Comparison of ENCODE assay signal across 24 mouse cellular contexts in genomic region chr5:21847438-21847837, GRCm38 (mm10). TPM values are rescaled to one million over a fixed set of nuclear protein-coding genes. Genes with fewer than 3 reads are reported as not detected.
A peak's percentile ranks its signal among the peaks of the same experiment; 100 is the strongest.
DNase-seq lines count a peak whose midpoint lies in the region; ATAC-seq and TF ChIP-seq lines count a peak whose summit lies in the region.
"Had no signal": no experiment of that assay in that cellular context is flagged by ENCODE, and none has a peak within 500 bp of the region (broad histone marks: within the 10 kb centered on the region; RNA-seq: fewer than 3 reads in every experiment).

No protein-coding gene starts in this region.

- no peak for TF ChIP-seq CTCF in MEL (IDR thresholded peaks at IDR 0.05 in 2 of 3, conservative IDR thresholded peaks at IDR 0.05 in 1 of 3; ENCODE audit: control insufficient read depth in 1 of 3, insufficient read depth in 1 of 3, low read depth in 2 of 3, low read length in 3 of 3, poor library complexity in 1 of 3, severe bottlenecking in 1 of 3)

- intact Hi-C loops in heart, postnatal 25 days (cut with DNase I): no loop called here

- DNase-seq in heart, embryonic 10.5 days (ENCODE audit: low spot score): peak; percentile 35
- no peak for DNase-seq in heart, postnatal 25 days (ENCODE audit: low spot score)
- peak; percentile 20 for DNase-seq in MEL (ENCODE audit: low read depth, low spot score)
- peak; percentile 48 for DNase-seq in yolk sac, embryonic 10.5 days (ENCODE audit: low spot score)
- no peak for DNase-seq in adrenal gland, adult 8-10 months
- DNase-seq in thymus, postnatal 14 days: no peak
- no peak for DNase-seq in urinary bladder, postnatal 10 days (ENCODE audit: low spot score)
- DNase-seq: adrenal gland, adult 2 months; adrenal gland, postnatal 14 days; adrenal gland, postnatal 36 days; cerebellum, adult 11-12 months; cerebellum, adult 2 months; cerebellum, adult 9-10 months; cerebellum, postnatal 10 days; cerebellum, postnatal 25 days; forebrain, postnatal 0 days had no signal

- no peaks in the 10 kb centered on the region for H3K4me1 ChIP-seq in heart, embryonic 10.5 days
- 0 out of 4 replicates have a peak, but pooled peaks cover 0 to 7% of the 10 kb centered on the region in 2 experiments for H3K4me1 ChIP-seq in MEL (ENCODE audit: control insufficient read depth in 1 of 2, insufficient read depth in 2 of 2, low read length in 2 of 2)
- H3K4me1 ChIP-seq in intestine, embryonic 16.5 days (ENCODE audit: control insufficient read depth, insufficient read depth, low read length): no peaks in the 10 kb centered on the region
- H3K4me1 ChIP-seq: embryonic facial prominence, embryonic 10.5 days; embryonic facial prominence, embryonic 12.5 days; forebrain, embryonic 13.5 days; forebrain, embryonic 15.5 days had no signal

- 75% methylated on average over 6 of the region's 6 CpGs for WGBS in heart, embryonic 10.5 days
- WGBS in intestine, embryonic 16.5 days: 49% methylated on average over 6 of the region's 6 CpGs

- no peak for TF ChIP-seq POLR2A in MEL (IDR thresholded peaks at IDR 0.05; ENCODE audit: control insufficient read depth in 1 of 2, insufficient read depth in 1 of 2, low read depth in 1 of 2, low read length in 2 of 2, poor library complexity in 1 of 2)

- H3K4me3 ChIP-seq in heart, embryonic 10.5 days: no peak overlapping the region
- peak overlapping the region; percentile 43 to 61 for H3K4me3 ChIP-seq in MEL (ENCODE audit: control insufficient read depth in 1 of 2, insufficient read depth in 1 of 2, low read depth in 2 of 2, low read length in 2 of 2)
- no peak overlapping the region for H3K4me3 ChIP-seq in intestine, embryonic 16.5 days (ENCODE audit: low read length)
- H3K4me3 ChIP-seq: embryonic facial prominence, embryonic 10.5 days; embryonic facial prominence, embryonic 12.5 days; forebrain, embryonic 13.5 days; forebrain, embryonic 15.5 days had no signal

- no peak for TF ChIP-seq RAD21 in MEL (IDR thresholded peaks at IDR 0.05; ENCODE audit: low read depth, low read length)

- ATAC-seq in intestine, embryonic 16.5 days: peak; percentile 71
- ATAC-seq: forebrain, embryonic 13.5 days; forebrain, embryonic 15.5 days; forebrain, postnatal 0 days had no signal

- H3K36me3 ChIP-seq in heart, embryonic 10.5 days: no peaks in the 10 kb centered on the region
- no peaks in the 10 kb centered on the region for H3K36me3 ChIP-seq in MEL (ENCODE audit: control insufficient read depth in 1 of 2, insufficient read depth in 2 of 2, low read length in 2 of 2)
- no peaks in the 10 kb centered on the region for H3K36me3 ChIP-seq in intestine, embryonic 16.5 days (ENCODE audit: control insufficient read depth, insufficient read depth, low read length)
- H3K36me3 ChIP-seq: embryonic facial prominence, embryonic 10.5 days; embryonic facial prominence, embryonic 12.5 days; forebrain, embryonic 15.5 days; G1E had no signal

- H3K9me3 ChIP-seq in heart, embryonic 10.5 days: no peaks in the 10 kb centered on the region
- no peaks in the 10 kb centered on the region for H3K9me3 ChIP-seq in MEL (replicated peaks; ENCODE audit: insufficient read depth, low read length)
- no peaks in the 10 kb centered on the region for H3K9me3 ChIP-seq in intestine, embryonic 16.5 days (ENCODE audit: control insufficient read depth, low read length)
- H3K9me3 ChIP-seq: embryonic facial prominence, embryonic 10.5 days; embryonic facial prominence, embryonic 12.5 days; forebrain, embryonic 13.5 days; forebrain, embryonic 15.5 days; G1E had no signal

- no peak overlapping the region for H3K27ac ChIP-seq in heart, embryonic 10.5 days
- H3K27ac ChIP-seq in MEL (ENCODE audit: control insufficient read depth, low read depth, low read length): no peak overlapping the region
- no peak overlapping the region for H3K27ac ChIP-seq in intestine, embryonic 16.5 days (ENCODE audit: low read length)
- H3K27ac ChIP-seq: embryonic facial prominence, embryonic 10.5 days; embryonic facial prominence, embryonic 12.5 days; forebrain, embryonic 13.5 days; forebrain, embryonic 15.5 days had no signal

- H3K79me2 ChIP-seq in MEL (ENCODE audit: control insufficient read depth, insufficient read depth, low read length, poor library complexity): no peaks in the 10 kb centered on the region

- H3K9ac ChIP-seq in MEL (ENCODE audit: control insufficient read depth, low read depth, low read length, poor library complexity, severe bottlenecking): peak overlapping the region; percentile 0; the same call in 1 of the 2 replicates
- no peak overlapping the region for H3K9ac ChIP-seq in intestine, embryonic 16.5 days (ENCODE audit: low read depth, low read length)
- H3K9ac ChIP-seq: embryonic facial prominence, embryonic 12.5 days; forebrain, embryonic 13.5 days; forebrain, embryonic 15.5 days; forebrain, postnatal 0 days had no signal

- TF ChIP-seq EP300 in MEL (IDR thresholded peaks at IDR 0.05; ENCODE audit: low read depth in 1 of 2, low read length in 2 of 2): no peak

- no peaks in the 10 kb centered on the region for H3K27me3 ChIP-seq in heart, embryonic 10.5 days (ENCODE audit: insufficient read depth, poor library complexity, severe bottlenecking)
- peaks cover 0 to 4% of the 10 kb centered on the region in 2 experiments; a peak in 3 of 4 replicates for H3K27me3 ChIP-seq in MEL (ENCODE audit: control insufficient read depth in 1 of 2, insufficient read depth in 2 of 2, low read length in 2 of 2)
- H3K27me3 ChIP-seq in intestine, embryonic 16.5 days (replicated peaks; ENCODE audit: control insufficient read depth, insufficient read depth, low read length): no peaks in the 10 kb centered on the region
- H3K27me3 ChIP-seq: embryonic facial prominence, embryonic 12.5 days; forebrain, embryonic 13.5 days; forebrain, embryonic 15.5 days had no signal

- H3K4me2 ChIP-seq in intestine, embryonic 16.5 days (ENCODE audit: low read depth, low read length): peak overlapping the region; percentile 8; the same call in 1 of the 2 replicates
- H3K4me2 ChIP-seq: embryonic facial prominence, embryonic 12.5 days; forebrain, embryonic 13.5 days; forebrain, embryonic 15.5 days had no signal

TF ChIP-seq in MEL, 35 proteins besides CTCF, POLR2A, EP300 and RAD21:
- TF ChIP-seq KAT2A (conservative IDR thresholded peaks at IDR 0.05; ENCODE audit: low read depth, low read length): no peak
- TF ChIP-seq POLR2AphosphoS2 (IDR thresholded peaks at IDR 0.05; ENCODE audit: low read length): no peak
- no peak for TF ChIP-seq MXI1 (IDR thresholded peaks at IDR 0.05; ENCODE audit: low read depth, low read length)
- TF ChIP-seq ZNF384 (IDR thresholded peaks at IDR 0.05; ENCODE audit: low read depth, low read length): no peak
- TF ChIP-seq MYC (IDR thresholded peaks at IDR 0.05; ENCODE audit: low read depth, low read length): no peak
- no peak for TF ChIP-seq ELF1 (IDR thresholded peaks at IDR 0.05; ENCODE audit: low read depth, low read length)
- TF ChIP-seq NELFE (IDR thresholded peaks at IDR 0.05; ENCODE audit: low read depth, low read length): no peak
- TF ChIP-seq CHD2 (IDR thresholded peaks at IDR 0.05; ENCODE audit: low read length): no peak
- no peak for TF ChIP-seq MAX (IDR thresholded peaks at IDR 0.05; ENCODE audit: low read length)
- TF ChIP-seq MYB (IDR thresholded peaks at IDR 0.05; ENCODE audit: low read depth, low read length): no peak
- TF ChIP-seq TAL1 (IDR thresholded peaks at IDR 0.05; ENCODE audit: low read length): no peak
- no peak for TF ChIP-seq SMC3 (IDR thresholded peaks at IDR 0.05; ENCODE audit: low read depth, low read length)
- no peak for TF ChIP-seq TCF12 (IDR thresholded peaks at IDR 0.05; ENCODE audit: low read depth, low read length)
- no peak for TF ChIP-seq HCFC1 (IDR thresholded peaks at IDR 0.05; ENCODE audit: low read depth, low read length)

RNA-seq across cellular contexts. Expression of gene Slc26a5, which starts 18.0 kb away (rescaled TPM):
- 0.06 TPM in 1 of 2 replicates, not detected in the other for polyA plus RNA-seq in heart, embryonic 10.5 days (2016; fragmentation: Nextera tagmentation; extraction: Ambion mirVana)
- not detected for total RNA-seq in heart, postnatal 25 days (2021)
- total RNA-seq in MEL (2012; rRNA removed): not detected in 2 replicates
- polyA plus RNA-seq in MEL (2012; ENCODE audit: insufficient read depth in 1 of 2, insufficient read length in 2 of 2, low read depth in 1 of 2, low replicate concordance in 2 of 2, missing spikeins in 1 of 2): not detected
- 0.12 and 0.13 TPM in 2 replicates for polyA plus RNA-seq in intestine, embryonic 16.5 days (2015; fragmentation: Nextera tagmentation; extraction: Ambion mirVana)
- total RNA-seq in adrenal gland, adult 8-10 months (2022): not detected
- total RNA-seq: adrenal gland, postnatal 14 days; adrenal gland, postnatal 36 days; G1E had no signal
- polyA plus RNA-seq: adrenal gland, adult 2 months; C2C12; embryonic facial prominence, embryonic 14.5 days; G1E had no signal

Comparison
In these comparisons a context has a peak if more than half of its experiments do, and no peak if none do; other contexts are left out.
1. DNase-seq: peak in heart, embryonic 10.5 days (single experiment), MEL (single experiment) and yolk sac, embryonic 10.5 days (single experiment); none in heart, postnatal 25 days (single experiment), adrenal gland, adult 8-10 months (single experiment), thymus, postnatal 14 days (single experiment) and urinary bladder, postnatal 10 days (single experiment).
2. H3K4me3 ChIP-seq: peak in MEL (2 of 2); none in heart, embryonic 10.5 days (single experiment) and intestine, embryonic 16.5 days (single experiment).